Mouse (Mus musculus) G1E (cell line): Measurements from ENCODE around the gene Fcgr1.

ENCODE experiments used
- CTCF ChIP-seq: IDR thresholded peaks from 2 replicates; pipeline ENCODE4 v1.5.1; 2012; ENCODE audit warnings: low read depth, low read length, inconsistent platforms, mixed read lengths
- GATA1 ChIP-seq: IDR thresholded peaks from 2 replicates; pipeline ENCODE4 v1.6.1; 2012; ENCODE audit warnings: borderline replicate concordance, low read length, inconsistent platforms, mixed read lengths
- POLR2AphosphoS5 ChIP-seq: IDR thresholded peaks from 2 replicates; pipeline ENCODE4 v1.6.1; 2012; ENCODE audit warnings: low read depth, low read length, inconsistent platforms; ENCODE audit not compliant: insufficient replicate concordance
- TAL1 ChIP-seq: conservative IDR thresholded peaks from 2 replicates; pipeline ENCODE4 v1.6.1; 2012; ENCODE audit warnings: low read depth, low read length, inconsistent platforms, mixed read lengths

DNA sequence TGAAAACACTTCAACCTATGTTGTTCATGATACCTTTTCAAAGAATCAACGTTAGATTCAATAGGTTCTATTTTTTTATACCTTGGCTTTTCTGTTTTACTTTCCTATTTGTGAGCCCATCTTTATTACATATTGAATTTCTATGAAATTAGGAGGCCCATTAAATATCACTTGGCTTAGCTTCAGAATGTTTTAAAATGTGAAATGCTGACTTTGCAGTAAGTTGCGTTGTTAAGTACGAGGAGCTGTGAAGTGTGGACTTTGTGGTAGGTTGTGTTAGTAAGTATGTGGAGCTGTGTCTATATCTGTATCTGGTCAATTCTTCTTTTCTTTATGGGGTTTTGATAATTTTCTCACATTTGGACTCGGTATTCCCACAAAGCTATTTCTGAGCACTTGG is 4.6 kb upstream of the Fcgr1 start:
- no peak for TF ChIP-seq CTCF
- TF ChIP-seq POLR2AphosphoS5: no peak
- no peak for TF ChIP-seq GATA1
- no peak for TF ChIP-seq TAL1
